ENCODE assay signal across 18 mouse cellular contexts in genomic region chr3:133320313-133320712, GRCm38 (mm10).
"Had no signal": no experiment of that assay in that cellular context is flagged by ENCODE, and none has a peak within 500 bp of the region (broad histone marks: within the 10 kb centered on the region; RNA-seq: fewer than 3 reads in every experiment).

No protein-coding gene starts in this region.

- H3K4me1 ChIP-seq: midbrain, embryonic 12.5 days; neural tube, embryonic 13.5 days; neural tube, embryonic 15.5 days had no signal

- H3K27ac ChIP-seq: midbrain, embryonic 10.5 days; midbrain, embryonic 12.5 days; neural tube, embryonic 13.5 days; neural tube, embryonic 15.5 days had no signal

- H3K9me3 ChIP-seq: midbrain, embryonic 12.5 days; neural tube, embryonic 13.5 days; neural tube, embryonic 15.5 days had no signal

- ATAC-seq: midbrain, embryonic 16.5 days had no signal

- DNase-seq: lung, embryonic 14.5 days; lung, postnatal 10 days; lung, postnatal 4 days; midbrain, embryonic 14.5 days; retina, postnatal 1 day; right cerebral cortex, adult 18-20 months; right cerebral cortex, postnatal 25 days; right cerebral cortex, postnatal 4 days; spleen, adult 18-20 months; thymus, adult 18-20 months; thymus, postnatal 14 days; thymus, postnatal 4 days had no signal

- H3K36me3 ChIP-seq: neural tube, embryonic 15.5 days had no signal

- H3K27me3 ChIP-seq: midbrain, embryonic 12.5 days; neural tube, embryonic 13.5 days; neural tube, embryonic 15.5 days had no signal

- H3K4me2 ChIP-seq: lung, embryonic 14.5 days; midbrain, embryonic 12.5 days; neural tube, embryonic 13.5 days; neural tube, embryonic 15.5 days had no signal

- H3K9ac ChIP-seq: lung, embryonic 14.5 days; midbrain, embryonic 12.5 days; neural tube, embryonic 13.5 days; neural tube, embryonic 15.5 days had no signal

- H3K4me3 ChIP-seq: midbrain, embryonic 10.5 days; midbrain, embryonic 12.5 days; myocyte; neural tube, embryonic 13.5 days; neural tube, embryonic 15.5 days had no signal
